Mouse (Mus musculus): ENCODE results near the gene Prss43. TPM values are rescaled to one million over a fixed set of nuclear protein-coding genes. Genes with fewer than 3 reads are reported as not detected.

Prss43 gene
- total and polyA plus RNA-seq, 3 experiments = not detected

DNA sequence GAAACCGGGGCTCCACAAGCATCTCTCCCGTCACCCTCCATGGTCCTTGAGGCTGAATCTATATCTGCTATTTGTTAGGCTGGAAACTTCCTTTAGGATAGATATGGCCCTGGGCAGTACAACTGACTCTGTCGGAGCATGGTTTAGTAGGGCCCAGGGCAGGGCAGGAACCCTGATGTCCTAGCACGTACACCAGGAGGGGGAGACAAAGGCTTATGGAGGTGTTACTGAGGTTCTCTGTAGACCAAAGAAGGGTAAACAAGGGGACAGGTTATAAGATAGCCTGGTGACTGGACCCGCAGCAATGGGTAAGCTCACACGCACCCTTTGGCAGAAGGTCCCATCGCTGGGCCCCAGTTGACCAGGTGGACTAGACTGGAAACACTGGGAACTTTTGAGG lies 47.9 kb upstream of the Prss43 start:
- H3K27me3 ChIP-seq (ENCODE audit: control insufficient read depth in 1 of 2, insufficient read depth in 2 of 2, low read length in 2 of 2) = no peaks in the 10 kb centered on the region; a peak in 3 of 4 replicates

GRCm38 (mm10) chr9:110779242-110779913 lies 47.1 kb upstream of the Prss43 start:
- TF ChIP-seq ZKSCAN1 (IDR thresholded peaks at IDR 0.05; ENCODE audit: low read depth, low read length) = no peak
- no peak for TF ChIP-seq E2F4 (IDR thresholded peaks at IDR 0.05; ENCODE audit: borderline replicate concordance, low read depth, low read length)
- TF ChIP-seq CHD1 (IDR thresholded peaks at IDR 0.05; ENCODE audit: low read depth, low read length) = no peak
- TF ChIP-seq TAL1 (IDR thresholded peaks at IDR 0.05; ENCODE audit: low read length) = no peak
- peak; percentile 46 for TF ChIP-seq RAD21 (IDR thresholded peaks at IDR 0.05; ENCODE audit: low read depth, low read length)
- TF ChIP-seq MAFK (IDR thresholded peaks at IDR 0.05; ENCODE audit: borderline replicate concordance, low read depth, low read length) = no peak
- TF ChIP-seq GATA1 (IDR thresholded peaks at IDR 0.05; ENCODE audit: low read depth, low read length) = no peak
- TF ChIP-seq ZC3H11A (IDR thresholded peaks at IDR 0.05; ENCODE audit: low read depth, low read length) = peak; percentile 22; the same call in 1 of the 2 replicates
- no peak for TF ChIP-seq NELFE (IDR thresholded peaks at IDR 0.05; ENCODE audit: low read depth, low read length)
- no peak for TF ChIP-seq NRF1 (IDR thresholded peaks at IDR 0.05; ENCODE audit: insufficient read depth, low read depth, low read length, poor library complexity, severe bottlenecking)
- TF ChIP-seq SMC3 (IDR thresholded peaks at IDR 0.05; ENCODE audit: low read depth, low read length) = peak; percentile 39
- no peak for TF ChIP-seq USF2 (IDR thresholded peaks at IDR 0.05; ENCODE audit: borderline replicate concordance in 1 of 2, insufficient read depth in 1 of 2, low read depth in 1 of 2, low read length in 2 of 2)
- peak; percentile 45 to 69 (median 60) for TF ChIP-seq CTCF (IDR thresholded peaks at IDR 0.05 in 2 of 3, conservative IDR thresholded peaks at IDR 0.05 in 1 of 3; ENCODE audit: control insufficient read depth in 1 of 3, insufficient read depth in 1 of 3, low read depth in 2 of 3, low read length in 3 of 3, poor library complexity in 1 of 3, severe bottlenecking in 1 of 3)
- no peak for TF ChIP-seq TCF12 (IDR thresholded peaks at IDR 0.05; ENCODE audit: low read depth, low read length)
- H3K79me2 ChIP-seq (ENCODE audit: control insufficient read depth, insufficient read depth, low read length, poor library complexity) = no peaks in the 10 kb centered on the region
- H3K36me3 ChIP-seq (ENCODE audit: control insufficient read depth in 1 of 2, insufficient read depth in 2 of 2, low read length in 2 of 2) = no peaks in the 10 kb centered on the region
- no peak overlapping the region for H3K9ac ChIP-seq (ENCODE audit: control insufficient read depth, low read depth, low read length, poor library complexity, severe bottlenecking)
- no peaks in the 10 kb centered on the region for H3K9me3 ChIP-seq (replicated peaks; ENCODE audit: insufficient read depth, low read length)
- peaks cover 0 to 5% of the 10 kb centered on the region in 2 experiments; a peak in 1 of 4 replicates for H3K4me1 ChIP-seq (ENCODE audit: control insufficient read depth in 1 of 2, insufficient read depth in 2 of 2, low read length in 2 of 2)
- H3K4me3 ChIP-seq (ENCODE audit: control insufficient read depth in 1 of 2, insufficient read depth in 1 of 2, low read depth in 2 of 2, low read length in 2 of 2) = no peak overlapping the region
- no peak overlapping the region for H3K27ac ChIP-seq (ENCODE audit: control insufficient read depth, low read depth, low read length)
- no peaks in the 10 kb centered on the region; a peak in 3 of 4 replicates for H3K27me3 ChIP-seq (ENCODE audit: control insufficient read depth in 1 of 2, insufficient read depth in 2 of 2, low read length in 2 of 2)
- DNase-seq (ENCODE audit: low read depth, low spot score) = peak; percentile 44

More for the DNA sequence above, 47.9 kb upstream of the Prss43 start:
- no peak overlapping the region for H3K9ac ChIP-seq (ENCODE audit: control insufficient read depth, low read depth, low read length, poor library complexity, severe bottlenecking)
- TF ChIP-seq TAL1 (IDR thresholded peaks at IDR 0.05; ENCODE audit: low read length) (no peak), MAX (IDR thresholded peaks at IDR 0.05; ENCODE audit: low read length) (no peak), MXI1 (IDR thresholded peaks at IDR 0.05; ENCODE audit: low read depth, low read length) (no peak), CTCF (IDR thresholded peaks at IDR 0.05 in 2 of 3, conservative IDR thresholded peaks at IDR 0.05 in 1 of 3; ENCODE audit: control insufficient read depth in 1 of 3, insufficient read depth in 1 of 3, low read depth in 2 of 3, low read length in 3 of 3, poor library complexity in 1 of 3, severe bottlenecking in 1 of 3) (0 out of 6 replicates have a peak, but pooled peaks of 1 of the 3 experiments have one; percentile 1)
- no peaks in the 10 kb centered on the region for H3K36me3 ChIP-seq (ENCODE audit: control insufficient read depth in 1 of 2, insufficient read depth in 2 of 2, low read length in 2 of 2)
- no peak overlapping the region for H3K4me3 ChIP-seq (ENCODE audit: control insufficient read depth in 1 of 2, insufficient read depth in 1 of 2, low read depth in 2 of 2, low read length in 2 of 2)
- no peak overlapping the region for H3K27ac ChIP-seq (ENCODE audit: control insufficient read depth, low read depth, low read length)
- no peaks in the 10 kb centered on the region for H3K9me3 ChIP-seq (replicated peaks; ENCODE audit: insufficient read depth, low read length)
- no peak for DNase-seq (ENCODE audit: low read depth, low spot score)
- no peaks in the 10 kb centered on the region for H3K79me2 ChIP-seq (ENCODE audit: control insufficient read depth, insufficient read depth, low read length, poor library complexity)
- peaks cover 0 to 5% of the 10 kb centered on the region in 2 experiments; a peak in 1 of 4 replicates for H3K4me1 ChIP-seq (ENCODE audit: control insufficient read depth in 1 of 2, insufficient read depth in 2 of 2, low read length in 2 of 2)
